Mouse (Mus musculus): ENCODE results near the gene Clasrp.
"Not testable (repeated sequence)": the region's sequence is repeated elsewhere in the genome, so short reads cannot be mapped to it uniquely, and the experiment has no call there.

GRCm38 (mm10) chr7:19604606-19605214, 424 bp upstream of the Clasrp start:
- TF ChIP-seq EP300 (optimal IDR thresholded peaks at IDR 0.05); CTCF (IDR thresholded peaks at IDR 0.05; ENCODE audit: low read depth): not testable (repeated sequence)
